Mouse (Mus musculus) liver, adult 2 months (tissue): ENCODE results near the gene Cd69.

Experiments
- CTCF ChIP-seq: fragments of 200-500 bp; IDR thresholded peaks from 2 replicates; pipeline ENCODE4 v1.5.1; 2011; ENCODE audit warnings: low read depth, low read length, control low read depth
- POLR2A ChIP-seq: fragments of 200-500 bp; IDR thresholded peaks from 2 replicates; pipeline ENCODE4 v1.6.1; 2011; ENCODE audit warnings: low read length, control low read depth; ENCODE audit not compliant: insufficient read depth; ENCODE audit errors: extremely low read depth

DNA sequence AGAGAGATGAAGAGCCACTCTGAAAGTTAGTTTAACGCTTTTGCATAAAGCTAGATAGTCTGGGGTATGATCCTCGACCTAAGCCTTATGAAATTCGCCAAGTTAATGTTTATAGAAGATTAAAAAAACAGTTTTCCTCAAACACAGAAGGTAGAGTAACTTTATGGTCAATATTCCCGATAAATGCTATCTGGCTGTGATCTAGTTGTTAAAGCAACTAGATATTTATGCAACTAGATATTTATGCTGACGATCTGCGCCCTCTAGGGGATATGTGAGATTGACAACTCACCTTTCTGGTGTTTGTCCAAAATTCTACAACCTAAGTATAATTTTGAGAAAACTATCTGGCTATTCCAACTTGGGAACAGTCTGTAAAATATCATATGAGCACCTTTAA, 33.3 kb downstream of the Cd69 start:
- TF ChIP-seq CTCF (no peak), POLR2A (no peak)
